Mouse (Mus musculus) ovary, postnatal 10 days (tissue): ENCODE data around the gene H2-D1.
A peak's percentile ranks its signal among the peaks of the same experiment; 100 is the strongest.
"Not testable (repeated sequence)": the region's sequence is repeated elsewhere in the genome, so short reads cannot be mapped to it uniquely, and the experiment has no call there.

Experiments
- DNase-seq: peaks from one replicate; pipeline ENCODE4 v3.0.0; 2022; ENCODE audit warnings: low spot score

H2-D1 gene

GRCm38 (mm10) chr17:35257378-35257777 is 5.2 kb upstream of the H2-D1 start:
- no peak for DNase-seq

- peak; percentile 67 for DNase-seq
Observed at GRCm38 (mm10) chr17:35257824-35258491, 4.6 kb upstream of the H2-D1 start.

DNA sequence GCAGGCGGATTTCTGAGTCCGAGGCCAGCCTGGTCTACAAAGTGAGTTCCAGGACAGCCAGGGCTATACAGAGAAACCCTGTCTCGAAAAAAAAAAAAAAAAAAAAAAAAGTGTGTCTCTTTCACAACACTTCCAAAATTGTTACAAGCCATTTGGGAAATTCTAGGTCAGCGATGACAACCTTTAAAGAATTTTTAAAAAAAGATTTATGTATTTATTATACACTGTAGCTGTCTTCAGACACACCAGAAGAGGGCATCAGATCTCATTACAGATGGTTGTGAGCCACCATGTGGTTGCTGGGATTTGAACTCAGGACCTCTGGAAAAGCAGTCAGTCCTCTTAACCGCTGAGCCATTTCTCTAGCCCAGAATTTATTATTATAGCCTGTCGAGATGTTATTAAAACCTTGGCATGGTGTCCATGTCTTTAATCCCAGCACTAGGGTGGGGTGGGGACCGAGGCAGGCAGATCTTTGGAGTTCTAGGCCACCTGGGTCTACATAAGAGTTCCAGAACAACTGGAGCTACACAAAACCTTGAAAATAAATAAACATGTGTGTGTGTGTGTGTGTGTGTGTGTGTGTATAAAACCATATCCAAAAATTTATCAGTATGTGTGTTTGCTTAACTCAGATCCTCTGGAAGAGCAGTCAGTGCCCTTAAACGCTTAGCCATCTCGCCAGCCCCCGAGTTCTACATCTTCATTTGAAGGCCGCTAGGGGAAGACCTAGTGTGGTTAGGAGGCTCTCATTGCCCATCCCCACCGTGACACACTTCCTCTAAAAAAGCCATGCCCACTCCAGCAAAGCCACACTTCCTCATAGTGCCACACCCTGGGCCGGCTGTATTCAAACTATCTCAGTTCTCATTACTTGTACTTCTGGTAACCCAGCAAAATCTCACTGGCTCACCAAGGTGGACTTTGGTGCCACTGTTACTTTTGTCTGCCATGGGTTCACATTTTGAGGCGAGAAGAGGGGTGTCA is 3.7 kb upstream of the H2-D1 start:
- no peak for DNase-seq

DNA sequence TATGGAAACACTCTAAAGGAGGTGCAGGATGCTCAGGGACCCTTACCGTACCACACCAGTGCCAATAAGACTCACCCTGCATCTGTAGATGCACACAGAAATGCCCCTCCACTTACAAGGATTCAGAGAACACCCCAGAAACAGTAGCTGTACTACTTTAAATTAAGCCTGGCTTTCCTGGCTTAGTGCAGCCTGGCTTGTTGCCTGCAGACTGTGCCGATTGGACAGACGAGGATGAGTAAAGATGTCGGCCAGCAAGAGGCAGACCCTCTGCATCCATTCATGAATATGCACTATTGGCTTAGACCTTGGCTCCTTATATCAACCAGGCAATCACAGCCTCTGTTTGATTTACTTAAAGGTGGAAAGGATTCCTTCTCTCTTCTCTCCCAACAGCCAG is 2.9 kb upstream of the H2-D1 start:
- DNase-seq = no peak

DNA sequence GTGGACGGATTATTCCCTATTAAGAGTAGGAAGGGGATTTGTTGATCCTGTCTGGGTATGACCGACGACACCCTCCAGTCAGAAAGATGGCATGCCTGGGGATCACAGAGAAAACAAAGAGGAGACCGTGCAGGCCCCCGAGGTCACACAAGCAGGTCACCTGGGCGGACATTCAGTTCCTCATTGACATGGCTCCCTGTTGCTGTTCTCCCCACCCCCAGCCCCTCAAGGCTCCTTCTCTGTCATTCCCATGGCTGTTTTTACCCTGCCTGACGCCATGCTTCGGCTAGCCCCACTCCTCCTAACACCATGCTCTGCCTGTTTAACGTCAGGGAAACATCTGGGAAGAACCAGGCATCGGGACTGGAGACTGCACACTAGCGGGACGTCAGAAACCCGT is 879 bp upstream of the H2-D1 start:
- no peak for DNase-seq

DNA sequence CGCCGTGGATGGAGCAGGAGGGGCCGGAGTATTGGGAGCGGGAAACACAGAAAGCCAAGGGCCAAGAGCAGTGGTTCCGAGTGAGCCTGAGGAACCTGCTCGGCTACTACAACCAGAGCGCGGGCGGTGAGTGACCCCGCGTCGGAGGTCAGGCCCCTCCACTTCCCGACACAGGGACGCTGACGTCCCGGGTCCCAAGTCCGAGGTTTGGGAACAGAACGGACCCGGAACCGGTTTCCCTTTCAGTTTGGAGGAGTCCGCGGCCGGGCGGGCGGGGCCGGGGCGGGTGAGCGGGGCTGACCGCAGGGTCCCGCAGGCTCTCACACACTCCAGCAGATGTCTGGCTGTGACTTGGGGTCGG is 973 bp downstream of the H2-D1 start:
- DNase-seq = no peak

DNA sequence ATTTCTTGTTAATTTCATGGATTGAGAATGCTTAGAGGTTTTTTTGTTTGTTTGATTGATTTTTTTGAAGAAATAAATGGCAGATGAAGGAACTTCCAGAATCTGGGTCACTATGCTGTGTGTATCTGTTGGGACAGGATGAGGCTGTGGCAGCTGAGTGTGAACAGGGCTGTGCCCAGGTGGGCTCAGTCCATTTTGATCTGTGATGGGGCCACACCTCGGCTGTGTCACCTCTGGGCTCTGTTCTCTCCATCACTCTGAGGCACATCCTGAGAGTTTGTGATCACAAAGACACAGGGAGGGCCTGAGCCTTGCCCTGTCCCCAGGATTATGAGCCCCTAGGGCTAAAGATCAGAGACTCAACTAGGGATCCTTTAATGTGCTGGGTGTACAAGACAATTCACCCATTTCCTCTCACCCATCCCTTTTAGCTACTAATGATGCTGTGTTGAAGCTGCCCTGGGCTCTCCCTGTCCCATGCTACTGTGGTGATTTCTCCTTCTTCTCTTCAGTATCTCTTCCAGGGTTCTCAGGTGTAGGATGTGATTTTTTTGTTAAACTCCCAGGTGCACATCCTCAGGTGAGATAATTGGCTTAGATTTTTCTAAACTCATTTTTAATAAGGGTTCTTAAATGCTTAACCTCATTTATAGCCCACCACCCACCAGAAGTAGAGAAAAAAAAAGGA is 5.0 kb downstream of the H2-D1 start:
- no peak for DNase-seq

- no peak for DNase-seq
Observed at GRCm38 (mm10) chr17:35269653-35270347, 7.3 kb downstream of the H2-D1 start.

- DNase-seq = no peak
Observed at GRCm38 (mm10) chr17:35272249-35272648, 9.7 kb downstream of the H2-D1 start.

- DNase-seq = peak; percentile 75
Observed at GRCm38 (mm10) chr17:35274770-35275169, 12.2 kb downstream of the H2-D1 start.

DNA sequence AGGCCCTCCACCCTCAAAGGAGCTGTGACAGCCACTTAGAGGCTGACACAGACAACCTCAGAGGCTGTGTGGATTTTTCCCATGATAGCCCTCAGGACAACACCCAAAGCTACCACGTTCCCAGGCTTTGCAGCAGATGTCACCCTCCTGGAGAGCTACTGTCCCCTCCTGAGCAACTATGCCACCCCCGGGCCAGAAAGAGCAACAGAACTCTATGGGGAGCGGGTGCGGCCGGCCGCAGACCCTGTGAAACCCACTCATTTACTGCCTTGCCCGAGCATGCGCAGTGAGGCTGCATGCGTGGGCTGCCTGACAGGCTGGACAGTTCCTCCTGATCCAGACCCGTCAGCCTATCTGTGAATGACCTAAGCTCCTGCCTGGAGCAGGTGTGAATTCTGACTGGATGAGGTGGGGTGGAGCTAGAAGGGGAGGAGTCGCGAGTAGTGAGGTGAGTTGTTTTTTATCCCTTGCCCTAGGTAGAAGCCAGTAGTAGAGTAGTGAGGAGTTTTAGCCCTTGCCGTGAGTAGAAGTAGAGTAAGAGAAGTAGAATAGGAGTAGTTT is 13.9 kb downstream of the H2-D1 start:
- no peak for DNase-seq

GRCm38 (mm10) chr17:35278049-35278448 is 15.5 kb downstream of the H2-D1 start:
- no peak for DNase-seq

- no peak for DNase-seq
Observed at GRCm38 (mm10) chr17:35278957-35279688, 16.6 kb downstream of the H2-D1 start.

DNA sequence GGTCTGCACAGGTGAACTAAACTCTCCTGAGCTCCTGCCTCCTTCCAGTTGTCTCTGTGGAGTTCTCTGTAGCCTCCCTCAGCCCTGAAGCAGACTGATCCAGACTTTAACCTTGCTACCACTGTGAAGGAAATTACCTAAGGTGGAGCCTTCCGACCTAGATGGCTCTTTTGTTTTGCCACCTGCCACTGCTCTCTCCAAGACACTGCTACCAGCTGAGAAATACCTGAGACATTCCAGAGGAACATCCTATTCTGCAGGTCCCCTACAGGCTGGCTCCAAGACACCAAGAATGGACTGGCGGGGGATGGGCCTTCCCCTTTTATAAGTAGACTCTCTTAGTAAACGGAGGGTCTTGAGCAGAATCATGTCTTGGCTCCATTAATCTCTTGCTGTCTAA is 17.7 kb downstream of the H2-D1 start:
- DNase-seq = no peak

DNA sequence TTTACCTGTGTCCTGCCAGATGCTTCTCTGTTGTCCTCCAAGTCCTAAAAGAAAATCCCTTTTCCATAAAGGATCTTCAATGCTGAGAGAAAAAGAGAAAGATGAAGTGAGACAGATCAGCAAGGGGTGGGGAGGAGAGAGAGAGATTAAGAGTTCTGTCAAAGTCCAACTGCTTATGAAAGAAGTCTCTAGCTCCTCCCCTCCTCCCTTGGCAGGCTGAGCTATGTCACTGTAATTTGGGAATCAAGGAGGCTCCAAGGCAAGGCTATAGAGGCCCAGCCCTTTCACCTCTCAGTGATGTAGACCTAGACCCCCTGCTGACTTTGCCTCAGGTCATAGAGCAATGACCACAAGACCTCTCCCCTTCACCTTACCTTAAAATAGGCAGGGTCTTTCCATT is 22.9 kb downstream of the H2-D1 start:
- no peak for DNase-seq

- not testable (repeated sequence) for DNase-seq
Observed at GRCm38 (mm10) chr17:35295796-35296195, 33.3 kb downstream of the H2-D1 start.

DNA sequence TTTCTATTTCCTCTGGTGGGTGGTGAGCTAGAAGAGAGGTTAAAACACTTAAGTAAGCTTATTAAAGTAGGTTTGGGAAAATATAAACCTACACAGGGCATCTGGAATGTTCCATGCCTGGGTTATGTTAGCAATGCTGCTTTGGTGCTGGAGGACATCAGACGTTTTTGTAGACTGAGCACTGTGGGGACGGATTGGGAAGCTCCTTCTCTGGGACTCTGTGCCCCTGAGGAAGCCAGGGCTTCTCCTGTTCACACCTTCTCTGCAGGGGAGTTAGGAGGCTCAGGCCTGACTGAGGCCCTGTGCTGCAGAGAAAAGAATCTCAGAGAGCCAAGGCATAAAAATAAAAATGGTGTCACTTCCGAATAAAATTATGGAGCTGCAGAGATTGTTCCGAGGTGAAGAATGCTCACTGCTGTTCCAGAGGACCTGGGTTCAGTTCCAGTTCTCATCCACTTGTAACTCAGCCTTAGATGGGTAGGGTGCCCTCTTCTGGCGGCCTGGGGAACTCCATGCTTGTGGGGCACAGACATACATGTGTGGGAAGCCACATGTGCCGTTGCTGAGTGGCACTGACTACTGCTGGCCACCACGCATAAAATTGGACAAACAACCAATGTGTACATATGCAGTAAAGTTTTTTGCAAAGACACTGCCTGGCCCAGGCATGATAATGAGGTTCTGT is 37.9 kb downstream of the H2-D1 start:
- not testable (repeated sequence) for DNase-seq

GRCm38 (mm10) chr17:35301645-35302258 is 39.2 kb downstream of the H2-D1 start:
- DNase-seq = peak; percentile 88

DNA sequence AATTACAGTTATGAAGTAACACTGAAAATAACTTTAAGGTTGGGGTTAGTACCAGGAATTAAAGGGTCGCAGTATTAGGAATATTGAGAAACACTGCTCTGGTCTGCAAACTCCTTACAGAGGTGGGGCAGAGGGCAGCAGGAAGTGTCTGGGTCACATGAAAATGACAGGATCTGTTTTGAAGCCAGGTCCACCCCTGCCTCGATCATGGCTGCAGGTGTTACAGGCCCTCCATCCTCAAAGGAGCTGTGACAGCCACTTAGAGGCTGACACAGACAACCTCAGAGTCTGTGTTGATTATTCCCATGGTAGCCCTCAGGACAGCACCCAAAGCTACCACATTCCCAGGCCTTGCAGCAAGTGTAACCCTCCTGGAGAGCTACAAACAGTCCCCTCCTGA is 40.7 kb downstream of the H2-D1 start:
- DNase-seq = no peak

GRCm38 (mm10) chr17:35303756-35304350 is 41.3 kb downstream of the H2-D1 start:
- no peak for DNase-seq
